Mouse (Mus musculus) hindbrain, embryonic 10.5 days (tissue): ENCODE measurements around the gene Mylk. TPM values are rescaled to one million over a fixed set of nuclear protein-coding genes. Genes with fewer than 3 reads are reported as not detected.

ENCODE experiments used
- DNase-seq: peaks from one replicate; pipeline ENCODE4 v3.0.0-alpha.2; 2017; ENCODE audit warnings: low spot score
- H3K27ac ChIP-seq: fragments of 300-500 bp; sonication (generic); 2 replicates; pipeline ENCODE4 v1.5.1; 2016; ENCODE audit warnings: mild to moderate bottlenecking, moderate library complexity
- H3K27me3 ChIP-seq: fragments of 300-500 bp; sonication (generic); 2 replicates; pipeline ENCODE4 v1.6.1; 2016; ENCODE audit warnings: mild to moderate bottlenecking; ENCODE audit not compliant: poor library complexity, insufficient read depth, severe bottlenecking
- H3K36me3 ChIP-seq: fragments of 300-500 bp; sonication (generic); 2 replicates; pipeline ENCODE4 v1.6.1; 2016; ENCODE audit warnings: mild to moderate bottlenecking, moderate library complexity
- H3K4me1 ChIP-seq: fragments of 300-500 bp; sonication (generic); replicated peaks from 2 replicates; pipeline ENCODE4 v1.6.1; 2016; ENCODE audit warnings: mild to moderate bottlenecking
- H3K4me3 ChIP-seq: fragments of 300-500 bp; sonication (generic); 2 replicates; pipeline ENCODE4 v1.5.1; 2016; ENCODE audit warnings: mild to moderate bottlenecking, moderate library complexity
- H3K9me3 ChIP-seq: fragments of 300-500 bp; sonication (generic); 2 replicates; pipeline ENCODE4 v1.6.1; 2016; ENCODE audit warnings: mild to moderate bottlenecking, moderate library complexity
- WGBS: fragments of 180-500 bp; shearing (Covaris S2); methylation state at CpG from one replicate; pipeline ENCODE4 v1.1.7; 2016; 5-methylcytosine and 5-hydroxymethylcytosine counted together
- polyA plus RNA-seq: library from polyadenylated mRNA; unstranded; fragments of >200 nt; fragmentation: Nextera tagmentation; extraction: Ambion mirVana; gene quantifications from 2 replicates; pipeline ENCODE4 v1.2.1, GENCODE M21; 2016

Mylk gene
- polyA plus RNA-seq, 1 experiment from 2014 or later, result 5.7 TPM

DNA sequence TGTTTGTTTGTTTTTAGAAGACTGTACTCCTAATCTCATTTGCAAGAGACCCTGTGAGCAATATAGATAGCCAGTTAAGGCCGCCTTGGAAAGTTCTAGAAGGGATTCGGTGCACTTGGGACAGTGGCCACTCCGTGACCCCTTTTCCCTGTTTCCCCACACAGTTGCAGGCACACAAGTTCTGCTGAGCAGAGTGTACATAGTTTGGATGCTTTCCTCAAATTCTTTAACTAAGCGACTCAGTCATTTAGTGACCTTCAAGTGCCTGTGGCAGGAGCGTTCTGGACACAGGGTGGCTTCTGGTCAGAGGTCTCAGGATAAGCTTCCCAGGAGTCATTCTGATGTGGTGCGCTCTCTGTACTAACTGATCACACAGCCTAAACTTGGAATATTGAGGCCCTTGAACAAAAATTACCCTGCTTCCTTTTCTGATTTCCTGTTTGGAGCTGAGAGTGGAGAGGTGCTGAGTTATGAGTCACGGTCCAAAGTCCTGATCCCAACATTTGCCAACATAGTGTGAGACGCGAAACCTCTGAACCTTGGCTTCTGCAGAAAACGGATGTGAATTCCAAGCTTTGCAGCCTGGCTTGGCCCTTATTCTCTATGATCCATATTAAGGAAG, 116.8 kb downstream of the Mylk start:
- H3K36me3 ChIP-seq, result no peaks in the 10 kb centered on the region
- no peak for DNase-seq
- no peak overlapping the region for H3K4me3 ChIP-seq
- H3K4me1 ChIP-seq, result peaks cover 8% of the 10 kb centered on the region; the same call in 1 of the 2 replicates
- WGBS, result 86% methylated on average over 10 of the region's 10 CpGs
- H3K9me3 ChIP-seq, result no peaks in the 10 kb centered on the region
- H3K27ac ChIP-seq, result no peak overlapping the region
- H3K27me3 ChIP-seq, result no peaks in the 10 kb centered on the region

DNA sequence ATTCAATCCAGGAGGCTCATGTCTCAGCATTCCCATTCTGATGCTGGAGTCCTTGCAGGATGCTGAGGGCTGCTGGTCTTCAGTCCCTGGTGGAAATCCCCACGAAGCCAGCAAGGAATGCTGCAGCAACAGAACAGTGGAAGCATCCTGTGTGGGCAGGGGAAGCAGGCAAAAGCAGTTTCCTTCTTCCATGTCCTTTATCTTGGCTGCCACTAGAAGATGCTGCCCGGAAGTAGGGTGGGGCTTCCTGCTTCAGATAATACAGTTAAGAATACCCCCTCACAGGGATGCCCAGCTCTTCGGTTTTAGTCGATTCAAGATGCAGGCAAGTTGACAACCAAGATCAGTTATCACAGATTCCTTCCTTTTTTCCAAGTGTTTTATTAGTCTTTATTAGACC, 120.4 kb downstream of the Mylk start:
- Histone ChIP-seq H3K9me3 (no peaks in the 10 kb centered on the region), H3K4me3 (no peak overlapping the region), H3K27me3 (no peaks in the 10 kb centered on the region), H3K4me1 (peaks cover 8% of the 10 kb centered on the region; the same call in 1 of the 2 replicates), H3K36me3 (no peaks in the 10 kb centered on the region), H3K27ac (no peak overlapping the region)
- DNase-seq, result no peak
- WGBS, result 90% methylated on average over 4 of the region's 4 CpGs

DNA sequence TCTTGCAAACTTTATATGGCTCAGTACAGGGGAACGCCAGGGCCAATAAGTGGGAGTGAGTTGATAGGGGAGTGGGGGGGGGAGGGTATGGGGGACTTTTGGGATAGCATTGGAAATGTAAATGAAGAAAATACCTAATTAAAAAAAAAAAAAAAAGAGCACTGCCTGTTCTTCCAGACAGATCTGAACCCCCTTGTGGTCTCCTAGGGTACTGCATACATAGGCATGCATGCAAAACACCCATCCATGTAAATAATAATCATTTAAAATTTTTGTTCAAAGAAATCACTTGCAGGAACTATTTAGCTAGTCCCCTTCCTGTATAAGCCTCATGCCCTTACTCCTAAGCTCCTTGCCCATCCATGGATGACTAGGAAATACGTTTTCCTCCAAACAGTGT, 122.2 kb downstream of the Mylk start:
- 87% methylated on average over 2 of the region's 2 CpGs for WGBS
- no peaks in the 10 kb centered on the region for H3K9me3 ChIP-seq

DNA sequence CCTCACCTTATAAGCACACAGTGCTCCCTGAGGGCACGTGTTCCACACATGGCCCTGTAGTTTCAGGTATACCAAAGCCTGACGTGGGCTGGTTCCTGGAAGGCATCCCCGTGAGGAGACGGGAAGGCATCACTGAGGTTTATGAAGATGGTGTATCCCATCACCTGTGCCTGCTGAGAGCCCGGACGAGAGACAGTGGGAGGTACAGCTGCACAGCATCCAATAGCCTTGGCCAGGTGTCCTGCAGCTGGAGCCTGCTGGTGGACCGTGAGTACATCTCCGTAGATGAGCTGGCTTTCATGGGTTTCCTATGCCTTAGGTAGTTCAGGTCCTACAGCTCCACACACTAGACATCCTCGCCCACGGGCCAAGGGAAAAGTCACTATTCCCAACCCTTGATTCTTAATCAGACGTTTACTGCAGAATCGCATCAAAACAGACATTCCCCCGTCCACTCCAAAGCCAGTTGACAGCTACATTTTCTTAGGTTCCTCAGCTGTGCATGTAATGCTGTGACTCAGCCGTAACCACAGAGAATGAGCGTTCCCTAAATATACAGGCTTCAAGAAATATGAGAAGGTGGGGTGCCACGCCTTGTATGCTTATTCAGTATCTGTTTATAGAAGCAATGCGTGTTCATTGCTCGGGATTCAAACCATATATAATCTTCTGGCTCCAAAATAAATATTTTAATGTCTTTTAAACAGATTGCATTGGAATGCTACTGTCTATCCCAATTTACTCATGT, 135.2 kb downstream of the Mylk start:
- no peak for DNase-seq

More for the DNA sequence above, 122.2 kb downstream of the Mylk start:
- Histone ChIP-seq H3K36me3 (no peaks in the 10 kb centered on the region), H3K4me1 (peaks cover 8% of the 10 kb centered on the region; the same call in 1 of the 2 replicates), H3K27me3 (no peaks in the 10 kb centered on the region), H3K4me3 (no peak overlapping the region), H3K27ac (no peak overlapping the region)
- DNase-seq, result no peak

DNA sequence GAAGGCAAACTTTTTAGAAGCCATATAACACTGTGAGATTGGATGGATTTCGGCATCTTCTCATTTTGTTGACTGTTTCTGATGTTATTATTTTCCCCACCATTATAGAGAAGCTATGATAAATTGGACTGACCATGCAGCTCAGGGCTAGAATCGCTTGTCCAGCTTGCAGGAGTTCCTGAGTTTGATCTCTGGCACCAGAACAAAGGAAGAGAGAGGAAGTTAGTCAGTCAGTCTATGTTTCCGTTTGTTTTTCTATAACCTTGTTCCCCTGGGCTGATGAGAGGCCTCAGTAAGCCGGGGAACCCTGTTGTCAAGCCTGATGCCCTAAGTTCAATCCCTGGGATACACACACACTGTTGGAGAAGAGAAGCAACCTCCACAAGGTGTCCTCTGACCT, 135.8 kb downstream of the Mylk start:
- Histone ChIP-seq H3K4me1 (no peaks in the 10 kb centered on the region), H3K27me3 (no peaks in the 10 kb centered on the region), H3K27ac (no peak overlapping the region), H3K9me3 (no peaks in the 10 kb centered on the region), H3K4me3 (no peak overlapping the region), H3K36me3 (0 out of 2 replicates have a peak, but pooled peaks cover 4% of the 10 kb centered on the region)
- 83% methylated on average over 4 of the region's 4 CpGs for WGBS
- no peak for DNase-seq

More for the DNA sequence above, 135.2 kb downstream of the Mylk start:
- 0 out of 2 replicates have a peak, but pooled peaks cover 4% of the 10 kb centered on the region for H3K36me3 ChIP-seq
- no peaks in the 10 kb centered on the region for H3K27me3 ChIP-seq
- no peaks in the 10 kb centered on the region for H3K4me1 ChIP-seq
- no peak overlapping the region for H3K27ac ChIP-seq
- WGBS, result 91% methylated on average over 18 of the region's 18 CpGs
- H3K9me3 ChIP-seq, result no peaks in the 10 kb centered on the region
- no peak overlapping the region for H3K4me3 ChIP-seq

DNA sequence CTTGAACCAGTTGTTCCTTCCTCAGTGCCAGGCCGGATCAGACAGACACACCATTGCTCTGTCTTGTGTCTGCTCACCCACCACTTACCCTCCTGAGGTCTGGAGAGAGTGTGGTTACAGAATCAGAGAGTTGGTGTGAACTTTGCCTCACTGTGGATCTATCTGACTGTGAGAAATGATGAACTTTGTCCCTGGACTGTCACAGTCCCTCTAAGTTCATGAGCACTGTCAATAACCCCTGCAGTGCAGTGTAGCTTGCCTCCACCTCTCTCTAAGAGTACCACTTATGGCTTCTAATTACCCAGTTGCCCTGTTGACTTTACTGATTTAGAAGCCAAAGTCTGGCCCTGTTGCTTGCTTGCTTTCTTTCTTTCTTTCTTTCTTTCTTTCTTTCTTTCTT, 142.0 kb downstream of the Mylk start:
- 81% methylated on average over 1 of the region's 1 CpGs for WGBS
- Histone ChIP-seq H3K27ac (no peak overlapping the region), H3K4me3 (no peak overlapping the region), H3K9me3 (no peaks in the 10 kb centered on the region), H3K36me3 (no peaks in the 10 kb centered on the region), H3K27me3 (no peaks in the 10 kb centered on the region), H3K4me1 (no peaks in the 10 kb centered on the region)
- no peak for DNase-seq

DNA sequence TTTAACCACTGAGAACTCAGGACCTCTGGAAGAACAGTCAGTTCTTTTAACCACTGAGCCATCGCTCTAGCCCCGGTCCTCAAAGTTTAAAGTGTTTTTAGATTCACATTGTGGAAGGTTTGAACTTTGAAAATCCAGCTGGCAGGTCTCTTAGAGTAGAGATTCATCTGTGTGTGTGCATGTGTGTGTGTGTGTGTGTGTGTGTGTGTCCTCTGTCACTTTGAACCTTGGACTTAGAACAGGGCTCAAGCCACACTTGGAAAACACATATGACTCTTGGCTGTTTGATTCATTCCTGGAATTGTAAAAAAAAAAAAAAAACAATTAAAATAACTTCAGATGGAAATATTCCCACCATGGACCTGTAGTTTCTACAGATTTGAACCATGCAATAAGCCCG, 149.0 kb downstream of the Mylk start:
- DNase-seq, result no peak
- H3K36me3 ChIP-seq, result no peaks in the 10 kb centered on the region
- no peaks in the 10 kb centered on the region for H3K9me3 ChIP-seq
- H3K4me1 ChIP-seq, result peaks cover 5% of the 10 kb centered on the region; the same call in 1 of the 2 replicates
- 87% methylated on average over 3 of the region's 3 CpGs for WGBS
- H3K27ac ChIP-seq, result no peak overlapping the region
- no peak overlapping the region for H3K4me3 ChIP-seq
- no peaks in the 10 kb centered on the region for H3K27me3 ChIP-seq

DNA sequence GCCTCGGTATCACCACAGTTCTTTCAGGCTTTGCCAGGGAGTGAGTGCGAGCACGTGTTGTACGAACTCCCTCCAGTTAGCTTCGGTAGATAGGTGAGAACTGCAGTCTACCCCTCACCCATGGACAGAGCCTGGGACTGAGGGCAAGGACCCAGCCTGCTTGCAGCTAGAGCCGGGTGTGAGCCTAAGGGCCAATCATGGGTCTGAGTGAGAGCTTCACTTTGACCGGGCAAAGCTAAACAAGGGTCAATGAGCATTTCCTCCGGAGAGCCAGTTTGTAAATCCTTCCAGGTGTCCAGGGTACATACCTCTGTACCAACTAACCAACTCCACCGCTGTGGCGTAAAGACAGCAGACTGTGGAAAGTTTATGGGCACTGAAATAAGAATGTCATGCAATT, 150.9 kb downstream of the Mylk start:
- Histone ChIP-seq H3K4me3 (no peak overlapping the region), H3K4me1 (peaks cover 24% of the 10 kb centered on the region), H3K9me3 (no peaks in the 10 kb centered on the region), H3K27ac (no peak overlapping the region), H3K36me3 (no peaks in the 10 kb centered on the region), H3K27me3 (no peaks in the 10 kb centered on the region)
- 90% methylated on average over 10 of the region's 10 CpGs for WGBS
- DNase-seq, result no peak

DNA sequence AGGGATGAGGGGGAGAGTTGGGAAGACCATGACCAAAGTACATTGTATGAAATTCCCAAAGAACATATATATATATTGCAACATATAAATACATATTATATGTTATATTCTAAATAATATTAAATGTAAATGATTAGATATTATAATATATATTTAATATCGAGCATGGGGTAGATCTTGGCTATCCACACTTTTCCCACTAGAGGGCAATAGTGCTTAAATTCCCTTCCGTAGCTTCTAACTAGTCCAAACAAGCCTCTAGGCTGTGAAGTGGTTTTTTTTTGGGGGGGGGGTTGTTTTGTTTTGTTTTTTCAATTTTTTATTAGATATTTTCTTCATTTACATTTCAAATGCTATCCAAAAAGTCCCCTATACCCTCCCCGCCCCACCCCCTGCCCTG, 152.0 kb downstream of the Mylk start:
- 80% methylated on average over 3 of the region's 3 CpGs for WGBS
- H3K36me3 ChIP-seq, result no peaks in the 10 kb centered on the region
- H3K9me3 ChIP-seq, result no peaks in the 10 kb centered on the region
- H3K4me3 ChIP-seq, result no peak overlapping the region
- H3K4me1 ChIP-seq, result peaks cover 26% of the 10 kb centered on the region
- no peak for DNase-seq
- H3K27ac ChIP-seq, result no peak overlapping the region
- no peaks in the 10 kb centered on the region for H3K27me3 ChIP-seq

DNA sequence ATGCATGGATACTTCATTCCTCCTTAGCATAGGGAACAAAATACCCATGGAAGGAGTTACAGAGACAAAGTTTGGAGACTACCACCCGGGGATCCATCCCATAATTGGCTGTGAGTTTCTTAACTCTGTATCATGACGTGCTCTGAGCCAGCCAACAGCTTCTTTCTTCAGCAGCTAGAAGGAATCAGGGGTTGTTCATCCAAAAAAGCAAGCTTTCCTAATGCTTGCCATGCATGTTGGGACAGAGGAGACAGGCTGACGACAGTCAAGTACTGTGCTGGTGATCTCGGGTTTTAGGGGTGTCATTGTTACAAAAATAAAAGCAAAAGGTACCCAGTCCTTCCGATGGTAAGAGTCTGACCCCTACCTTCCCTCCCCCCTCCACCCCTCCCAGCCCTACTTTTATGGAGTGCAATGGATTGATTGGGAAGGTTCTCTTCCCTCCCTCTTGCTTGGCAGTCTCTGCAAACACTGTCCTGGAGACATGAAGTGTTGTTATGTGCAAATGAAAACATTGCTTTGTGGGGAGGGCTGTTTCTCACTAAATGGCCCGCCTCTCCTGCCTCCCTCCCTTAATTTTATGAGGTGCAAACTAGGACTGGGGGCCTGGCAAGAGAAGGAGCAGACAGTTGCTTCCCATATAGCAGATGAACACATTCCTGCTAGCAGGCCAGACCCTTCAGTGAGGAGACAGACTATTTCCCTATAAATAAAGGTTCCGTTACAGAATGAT, 153.2 kb downstream of the Mylk start:
- H3K9me3 ChIP-seq, result no peaks in the 10 kb centered on the region
- H3K36me3 ChIP-seq, result no peaks in the 10 kb centered on the region
- WGBS, result 83% methylated on average over 7 of the region's 7 CpGs
- peaks cover 26% of the 10 kb centered on the region for H3K4me1 ChIP-seq
- no peaks in the 10 kb centered on the region for H3K27me3 ChIP-seq
- no peak for DNase-seq
- no peak overlapping the region for H3K4me3 ChIP-seq
- H3K27ac ChIP-seq, result no peak overlapping the region

DNA sequence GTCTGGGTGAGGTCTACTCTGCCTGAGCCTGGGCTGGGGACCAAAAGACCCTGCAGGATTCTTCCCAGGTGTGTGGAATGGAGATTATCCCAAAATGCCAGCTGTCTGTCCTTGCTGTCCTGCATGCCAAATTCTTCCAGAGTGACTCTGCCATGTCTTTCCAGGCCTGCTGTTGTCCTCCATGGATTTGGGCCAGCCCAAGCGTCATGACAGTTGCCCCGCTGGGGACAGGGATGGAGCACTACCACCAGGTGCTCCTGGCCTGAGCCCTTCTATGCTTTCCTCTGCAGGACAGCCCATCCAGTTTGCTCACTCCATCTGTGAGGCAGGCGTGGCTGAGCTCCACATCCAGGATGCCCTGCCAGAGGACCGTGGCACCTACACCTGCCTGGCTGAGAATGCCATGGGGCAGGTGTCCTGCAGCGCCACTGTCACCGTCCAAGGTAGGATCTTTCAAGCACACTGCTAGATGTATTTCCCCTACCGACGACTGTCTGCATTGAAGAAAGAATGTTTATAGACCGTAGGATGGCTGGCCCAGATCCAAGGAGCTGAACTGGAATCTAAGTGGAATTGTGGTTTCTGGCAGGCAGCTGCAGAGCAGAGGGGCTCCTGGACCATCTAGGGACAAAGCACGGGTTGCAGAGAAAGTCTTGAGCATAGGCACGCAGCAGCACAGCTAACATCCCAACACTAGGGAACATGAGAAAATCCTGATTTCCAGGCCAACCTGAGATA, 154.2 kb downstream of the Mylk start:
- Histone ChIP-seq H3K4me3 (no peak overlapping the region), H3K4me1 (peaks cover 26% of the 10 kb centered on the region), H3K9me3 (no peaks in the 10 kb centered on the region), H3K27me3 (no peaks in the 10 kb centered on the region), H3K27ac (no peak overlapping the region), H3K36me3 (no peaks in the 10 kb centered on the region)
- no peak for DNase-seq
- WGBS, result 86% methylated on average over 11 of the region's 11 CpGs

DNA sequence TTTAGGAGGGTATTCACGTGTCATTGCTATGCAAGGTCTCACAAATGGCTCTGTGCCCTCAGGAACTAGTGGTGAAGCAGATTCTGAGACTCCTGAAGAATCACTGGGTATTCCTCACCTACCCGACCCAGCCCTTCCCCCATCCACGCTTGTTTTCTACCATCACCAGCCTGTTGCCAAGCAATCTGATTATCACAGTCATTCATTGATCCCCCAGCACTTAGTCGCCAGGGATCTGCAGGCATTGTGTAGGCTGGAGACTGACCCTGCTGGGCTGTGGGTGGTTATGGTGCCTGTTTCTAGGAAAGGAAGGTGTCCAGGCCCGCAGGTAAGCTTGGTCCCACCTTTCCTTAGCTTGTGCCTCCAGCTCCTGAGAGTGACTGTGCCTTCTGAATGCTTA, 155.0 kb downstream of the Mylk start:
- H3K4me1 ChIP-seq, result peaks cover 22% of the 10 kb centered on the region
- 32% methylated on average over 5 of the region's 5 CpGs for WGBS
- H3K9me3 ChIP-seq, result no peaks in the 10 kb centered on the region
- DNase-seq, result peak; percentile 44
- no peaks in the 10 kb centered on the region for H3K27me3 ChIP-seq
- H3K36me3 ChIP-seq, result no peaks in the 10 kb centered on the region
- H3K27ac ChIP-seq, result peak overlapping the region; percentile 75
- no peak overlapping the region for H3K4me3 ChIP-seq
